Mouse (Mus musculus) ES-Bruce4 (cell line): ENCODE data around the gene Dnah11.

Experiments
- CTCF ChIP-seq: IDR thresholded peaks from one replicate; pipeline ENCODE4 v1.8.1; 2011; ENCODE audit warnings: low read depth, low read length
- EP300 ChIP-seq: IDR thresholded peaks from 2 replicates; pipeline ENCODE4 v1.6.1; 2011; ENCODE audit warnings: low read depth, low read length; ENCODE audit not compliant: insufficient read depth
- POLR2A ChIP-seq: IDR thresholded peaks from one replicate; pipeline ENCODE4 v1.8.1; 2011; ENCODE audit warnings: low read length; ENCODE audit not compliant: insufficient read depth

GRCm38 (mm10) chr12:117887422-117887821 lies 311.4 kb downstream of the Dnah11 start:
- TF ChIP-seq CTCF (no peak), POLR2A (no peak), EP300 (no peak)
